Mouse (Mus musculus): ENCODE measurements around the gene Trim65. TPM values are rescaled to one million over a fixed set of nuclear protein-coding genes. Genes with fewer than 3 reads are reported as not detected.
A peak's percentile ranks its signal among the peaks of the same experiment; 100 is the strongest.

Gene Trim65
- polyA plus RNA-seq, 1 experiment from 2014 or later = 3.9 TPM

DNA sequence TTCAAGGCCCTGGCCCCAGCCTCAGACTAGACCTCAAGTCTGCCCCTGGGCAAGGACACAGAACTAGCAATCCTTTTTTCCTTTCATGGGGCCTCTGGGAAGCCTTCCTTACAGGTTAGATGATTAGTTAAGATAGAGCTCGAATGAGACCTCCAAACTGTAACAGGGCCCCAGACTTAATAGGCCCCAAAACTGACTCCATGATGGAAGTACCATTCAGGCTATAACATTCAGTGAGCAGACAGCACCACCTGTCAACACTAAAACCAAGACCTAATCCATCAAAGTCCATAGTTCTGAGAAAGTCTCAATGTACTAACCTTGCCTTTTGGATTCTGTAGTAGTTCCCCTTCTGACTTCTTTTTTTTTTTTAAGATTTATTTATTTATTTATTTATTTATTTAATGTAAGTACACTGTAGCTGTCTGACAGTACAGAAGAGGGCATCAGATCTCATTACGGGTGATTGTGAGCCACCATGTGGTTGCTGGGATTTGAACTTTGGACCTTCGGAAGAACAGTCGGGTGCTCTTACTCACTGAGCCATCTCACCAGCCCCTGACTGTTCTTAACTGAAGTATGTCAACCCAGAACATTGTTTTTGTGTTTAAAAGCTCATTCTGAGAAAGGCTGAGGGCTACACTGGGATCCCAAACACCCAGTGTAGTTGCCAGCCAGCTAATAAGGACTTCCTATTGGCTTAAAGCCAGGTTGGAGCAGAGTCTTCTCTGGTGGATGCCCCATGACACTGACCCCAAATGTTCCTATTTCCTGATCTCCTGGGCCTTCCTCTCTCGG lies 39.3 kb upstream of the Trim65 start:
- Histone ChIP-seq H3K36me3 (ENCODE audit: insufficient read depth, low read length) (peaks cover 25% of the 10 kb centered on the region), H3K9me3 (ENCODE audit: low read length) (no peaks in the 10 kb centered on the region), H3K27me3 (replicated peaks; ENCODE audit: insufficient read depth, low read length) (no peaks in the 10 kb centered on the region), H3K4me2 (replicated peaks; ENCODE audit: low read depth, low read length) (no peak overlapping the region), H3K27ac (ENCODE audit: low read length) (no peak overlapping the region), H3K9ac (replicated peaks; ENCODE audit: low read depth) (no peak overlapping the region), H3K4me1 (ENCODE audit: insufficient read depth, low read depth, low read length) (peaks cover 3% of the 10 kb centered on the region; the same call in 1 of the 2 replicates), H3K4me3 (ENCODE audit: low read depth, low read length) (no peak overlapping the region)
- WGBS = 73% methylated on average over 5 of the region's 5 CpGs
- TF ChIP-seq EP300 (IDR thresholded peaks at IDR 0.05) = no peak
- no peak for TF ChIP-seq CTCF (IDR thresholded peaks at IDR 0.05)
- ATAC-seq (no peak), DNase-seq (ENCODE audit: low spot score) (no peak)

DNA sequence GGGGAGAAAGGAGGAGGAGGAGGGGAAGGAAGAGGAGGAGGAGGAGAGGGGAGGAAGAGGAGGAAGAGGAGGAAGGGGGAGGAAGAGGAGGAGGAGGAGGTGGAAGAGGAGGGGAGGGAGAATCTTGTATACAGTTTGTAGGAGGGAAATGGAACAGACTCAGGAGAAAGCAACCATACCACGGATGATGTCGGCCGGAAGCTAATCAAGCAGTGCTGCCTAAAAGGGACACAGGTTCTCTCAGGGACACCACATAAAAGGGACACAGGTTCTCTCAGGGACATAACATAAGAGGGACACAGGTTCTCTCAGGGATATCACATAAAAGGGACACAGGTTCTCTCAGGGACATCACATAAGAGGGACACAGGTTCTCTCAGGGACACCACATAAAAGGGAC lies 38.3 kb upstream of the Trim65 start:
- WGBS = 75% methylated on average over 3 of the region's 3 CpGs
- no peak for ATAC-seq

DNA sequence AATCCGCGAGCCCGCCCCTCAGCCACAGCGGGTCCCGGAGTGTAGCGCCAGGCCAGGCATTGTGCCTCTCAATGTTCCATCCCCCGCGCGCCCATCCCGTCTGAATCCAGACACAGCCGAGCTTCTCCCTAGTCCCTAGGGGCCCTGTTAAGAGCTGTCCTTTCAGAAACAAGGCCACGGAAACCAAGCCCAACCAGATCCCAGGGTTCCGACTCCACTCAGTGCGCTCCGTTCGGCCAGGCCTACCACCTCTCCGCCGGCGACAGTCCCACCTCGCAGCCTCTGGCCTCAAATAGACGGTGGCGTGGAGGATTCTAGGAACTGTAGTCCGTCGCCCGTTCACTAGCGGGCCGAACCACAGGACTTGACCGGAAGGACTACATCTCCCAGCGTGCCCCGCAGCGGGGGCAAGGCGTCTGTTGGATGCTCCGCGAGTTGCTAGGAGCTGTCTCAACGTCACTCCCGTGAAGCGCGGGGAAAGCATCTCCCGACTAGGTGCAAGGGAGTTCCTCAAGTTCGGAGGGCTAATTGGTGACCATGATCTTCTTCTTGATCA lies 37.0 kb upstream of the Trim65 start, which contains the start of gene Fbf1:
Gene Fbf1 (minus strand): TSS at position 283 of the 556 bp plus-strand sequence.
- Histone ChIP-seq H3K36me3 (ENCODE audit: insufficient read depth, low read length) (peaks cover 21% of the 10 kb centered on the region), H3K4me1 (ENCODE audit: insufficient read depth, low read depth, low read length) (peaks cover 3% of the 10 kb centered on the region; the same call in 1 of the 2 replicates), H3K4me2 (replicated peaks; ENCODE audit: low read depth, low read length) (peak within 1 kb of the TSS; percentile 69), H3K4me3 (ENCODE audit: low read depth, low read length) (peak within 1 kb of the TSS; percentile 74), H3K27me3 (replicated peaks; ENCODE audit: insufficient read depth, low read length) (no peaks in the 10 kb centered on the region), H3K27ac (ENCODE audit: low read length) (peak within 1 kb of the TSS; percentile 83), H3K9ac (replicated peaks; ENCODE audit: low read depth) (peak within 1 kb of the TSS; percentile 62), H3K9me3 (ENCODE audit: low read length) (no peaks in the 10 kb centered on the region)
- ATAC-seq = peak; percentile 99
- TF ChIP-seq EP300 (IDR thresholded peaks at IDR 0.05) = no peak
- no peak for TF ChIP-seq CTCF (IDR thresholded peaks at IDR 0.05)
- peak; percentile 98 for DNase-seq (ENCODE audit: low spot score)
- WGBS = under 1% methylated on average over 40 of the region's 40 CpGs

More for the DNA sequence above, 38.3 kb upstream of the Trim65 start:
- peaks cover 3% of the 10 kb centered on the region; the same call in 1 of the 2 replicates for H3K4me1 ChIP-seq (ENCODE audit: insufficient read depth, low read depth, low read length)
- no peak overlapping the region for H3K4me2 ChIP-seq (replicated peaks; ENCODE audit: low read depth, low read length)
- no peak for TF ChIP-seq EP300 (IDR thresholded peaks at IDR 0.05)
- no peak for TF ChIP-seq CTCF (IDR thresholded peaks at IDR 0.05)
- no peak overlapping the region for H3K9ac ChIP-seq (replicated peaks; ENCODE audit: low read depth)
- no peak for DNase-seq (ENCODE audit: low spot score)
- H3K4me3 ChIP-seq (ENCODE audit: low read depth, low read length) = no peak overlapping the region
- no peak overlapping the region for H3K27ac ChIP-seq (ENCODE audit: low read length)
- H3K27me3 ChIP-seq (replicated peaks; ENCODE audit: insufficient read depth, low read length) = no peaks in the 10 kb centered on the region
- H3K9me3 ChIP-seq (ENCODE audit: low read length) = no peaks in the 10 kb centered on the region
- peaks cover 28% of the 10 kb centered on the region for H3K36me3 ChIP-seq (ENCODE audit: insufficient read depth, low read length)

DNA sequence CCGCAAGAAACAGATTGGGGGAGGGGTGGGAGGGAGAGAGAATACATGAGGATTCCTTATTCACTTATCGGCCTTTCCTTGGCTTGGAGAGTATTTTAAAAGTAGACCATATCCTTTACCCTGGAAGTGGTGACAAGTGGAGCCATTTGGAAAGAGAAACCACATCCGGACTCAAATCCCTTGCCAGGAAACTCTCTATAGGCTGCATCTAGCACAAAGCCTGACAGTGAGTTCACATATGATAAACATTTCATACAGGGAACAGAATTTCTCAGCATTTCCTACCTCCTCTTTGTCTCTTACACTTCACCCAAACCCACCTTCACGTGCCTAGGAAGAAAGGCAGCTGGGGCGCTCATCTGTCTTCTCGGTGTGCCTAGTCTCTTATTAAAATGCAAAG lies 36.3 kb upstream of the Trim65 start:
- 3% methylated on average over 6 of the region's 6 CpGs for WGBS
- ATAC-seq = no peak
- peaks cover 3% of the 10 kb centered on the region; the same call in 1 of the 2 replicates for H3K4me1 ChIP-seq (ENCODE audit: insufficient read depth, low read depth, low read length)
- H3K9me3 ChIP-seq (ENCODE audit: low read length) = no peaks in the 10 kb centered on the region
- peak overlapping the region; percentile 62 for H3K9ac ChIP-seq (replicated peaks; ENCODE audit: low read depth)
- H3K4me3 ChIP-seq (ENCODE audit: low read depth, low read length) = peak overlapping the region; percentile 74
- no peaks in the 10 kb centered on the region for H3K27me3 ChIP-seq (replicated peaks; ENCODE audit: insufficient read depth, low read length)
- peak; percentile 79 for DNase-seq (ENCODE audit: low spot score)
- peaks cover 16% of the 10 kb centered on the region; the same call in 1 of the 2 replicates for H3K36me3 ChIP-seq (ENCODE audit: insufficient read depth, low read length)
- no peak for TF ChIP-seq EP300 (IDR thresholded peaks at IDR 0.05)
- no peak for TF ChIP-seq CTCF (IDR thresholded peaks at IDR 0.05)
- peak overlapping the region; percentile 69 for H3K4me2 ChIP-seq (replicated peaks; ENCODE audit: low read depth, low read length)
- H3K27ac ChIP-seq (ENCODE audit: low read length) = peak overlapping the region; percentile 83

DNA sequence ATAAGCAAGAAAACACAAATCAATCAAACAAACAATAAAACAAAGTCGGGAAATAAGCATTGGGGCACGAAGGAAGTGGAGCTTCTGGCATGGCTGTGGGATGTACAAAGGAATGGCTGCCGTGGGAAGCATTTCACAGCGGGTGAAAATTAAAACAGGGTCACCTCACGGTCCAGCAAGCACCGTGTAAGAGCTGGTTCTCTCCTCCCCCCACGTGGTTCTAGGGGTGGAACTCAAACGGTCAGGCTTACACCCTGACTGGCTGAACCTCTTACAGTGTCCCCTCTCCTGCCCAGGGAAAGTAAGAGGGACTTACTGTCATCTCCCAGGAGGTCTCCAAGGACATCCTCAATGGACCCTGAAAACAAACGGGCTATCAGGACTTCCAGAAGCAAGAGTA lies 32.1 kb upstream of the Trim65 start:
- DNase-seq (ENCODE audit: low spot score) = no peak
- no peak overlapping the region for H3K4me3 ChIP-seq (ENCODE audit: low read depth, low read length)
- no peak overlapping the region for H3K9ac ChIP-seq (replicated peaks; ENCODE audit: low read depth)
- no peak for TF ChIP-seq EP300 (IDR thresholded peaks at IDR 0.05)
- no peak for TF ChIP-seq CTCF (IDR thresholded peaks at IDR 0.05)
- 42% methylated on average over 9 of the region's 9 CpGs for WGBS
- no peak for ATAC-seq
- H3K9me3 ChIP-seq (ENCODE audit: low read length) = no peaks in the 10 kb centered on the region
- no peak overlapping the region for H3K27ac ChIP-seq (ENCODE audit: low read length)
- no peaks in the 10 kb centered on the region; the same call in 1 of the 2 replicates for H3K4me1 ChIP-seq (ENCODE audit: insufficient read depth, low read depth, low read length)
- 0 out of 2 replicates have a peak, but pooled peaks cover 11% of the 10 kb centered on the region for H3K36me3 ChIP-seq (ENCODE audit: insufficient read depth, low read length)
- no peaks in the 10 kb centered on the region for H3K27me3 ChIP-seq (replicated peaks; ENCODE audit: insufficient read depth, low read length)
- H3K4me2 ChIP-seq (replicated peaks; ENCODE audit: low read depth, low read length) = no peak overlapping the region

- 65% methylated on average over 10 of the region's 10 CpGs for WGBS
- H3K9ac ChIP-seq (replicated peaks; ENCODE audit: low read depth) = no peak overlapping the region
- H3K36me3 ChIP-seq (ENCODE audit: insufficient read depth, low read length) = 0 out of 2 replicates have a peak, but pooled peaks cover 11% of the 10 kb centered on the region
- H3K4me3 ChIP-seq (ENCODE audit: low read depth, low read length) = no peak overlapping the region
- H3K27me3 ChIP-seq (replicated peaks; ENCODE audit: insufficient read depth, low read length) = no peaks in the 10 kb centered on the region
- H3K27ac ChIP-seq (ENCODE audit: low read length) = no peak overlapping the region
- no peak for TF ChIP-seq CTCF (IDR thresholded peaks at IDR 0.05)
- no peak for TF ChIP-seq EP300 (IDR thresholded peaks at IDR 0.05)
- peak; percentile 57 for ATAC-seq
- no peak overlapping the region for H3K4me2 ChIP-seq (replicated peaks; ENCODE audit: low read depth, low read length)
- H3K4me1 ChIP-seq (ENCODE audit: insufficient read depth, low read depth, low read length) = no peaks in the 10 kb centered on the region; the same call in 1 of the 2 replicates
- no peak for DNase-seq (ENCODE audit: low spot score)
- no peaks in the 10 kb centered on the region for H3K9me3 ChIP-seq (ENCODE audit: low read length)
Measured at GRCm38 (mm10) chr11:116162146-116162545, 31.2 kb upstream of the Trim65 start.
